Mouse (Mus musculus) neural tube, embryonic 10.5 days (tissue): ENCODE data around the gene Lsm8.
A peak's percentile ranks its signal among the peaks of the same experiment; 100 is the strongest.
"Not testable (repeated sequence)": the region's sequence is repeated elsewhere in the genome, so short reads cannot be mapped to it uniquely, and the experiment has no call there.

Source experiments
- DNase-seq: peaks from one replicate; pipeline ENCODE4 v3.0.0-alpha.2; 2017; ENCODE audit warnings: low spot score; ENCODE audit errors: extremely low spot score

Gene Lsm8

DNA sequence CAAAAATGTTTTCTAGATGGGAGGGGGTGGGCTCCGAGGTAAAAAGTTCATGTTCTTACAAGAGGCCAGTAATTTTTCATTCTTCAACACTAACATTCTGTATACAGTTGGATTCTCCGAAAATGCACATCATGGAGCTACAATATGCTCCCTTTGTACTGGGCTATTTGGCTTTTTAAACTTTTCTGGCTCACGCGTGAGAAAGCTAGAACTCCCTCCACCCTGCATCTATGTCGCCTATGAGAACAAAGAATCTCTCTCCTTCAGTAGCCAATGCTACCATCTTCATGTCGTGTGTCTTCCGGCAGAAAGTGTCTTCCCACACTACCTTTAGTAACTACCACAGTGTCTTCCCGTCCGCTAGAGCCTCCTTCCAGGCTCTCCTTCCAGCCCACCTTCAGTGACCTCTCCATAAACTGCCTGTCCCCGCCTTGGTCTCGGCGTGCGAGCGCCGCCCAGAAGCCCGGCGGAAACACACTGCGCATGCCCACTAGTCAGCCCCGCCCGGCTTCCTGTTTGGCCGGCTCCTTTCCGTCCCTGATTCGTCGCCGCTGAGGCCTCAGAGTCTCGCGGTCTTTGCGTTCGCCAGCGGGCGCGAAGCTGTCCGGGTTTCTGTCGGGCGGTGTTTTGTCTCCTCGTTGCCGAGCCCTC lies at the start of gene Lsm8:
Gene Lsm8 (plus strand): TSS at position 529 of the 651 bp plus-strand sequence.
- DNase-seq, result peak; percentile 96

DNA sequence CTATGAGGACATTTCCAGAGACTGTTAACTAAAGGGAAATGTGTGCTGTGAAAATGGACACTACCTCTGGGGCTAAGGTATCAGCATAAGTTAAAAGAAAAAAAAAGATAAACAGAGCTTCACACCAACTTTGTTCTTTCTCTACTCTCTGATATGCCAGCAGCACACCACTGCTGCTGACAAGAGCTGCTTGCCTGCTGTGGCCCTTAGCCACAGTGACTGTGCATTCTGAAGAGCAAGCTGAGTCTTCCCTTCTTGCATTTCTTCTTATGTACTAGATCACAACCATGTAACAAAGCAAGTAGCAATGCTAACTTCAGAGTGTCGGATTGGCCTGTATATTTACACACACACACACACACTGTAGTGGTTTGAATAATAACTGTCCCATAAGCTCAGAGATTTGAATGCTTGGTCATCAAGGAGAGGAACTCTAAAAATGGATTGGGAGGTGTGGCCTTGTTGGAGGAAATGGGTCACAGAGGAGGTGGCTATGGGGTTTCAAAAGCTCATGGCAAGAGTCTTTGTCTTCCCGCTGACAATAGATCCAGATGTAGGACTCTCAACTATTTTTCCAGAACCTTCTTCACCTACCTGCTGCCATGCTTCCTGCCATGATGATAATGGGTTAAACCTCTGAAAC lies 47.4 kb upstream of the Lsm8 start:
- no peak for DNase-seq

DNA sequence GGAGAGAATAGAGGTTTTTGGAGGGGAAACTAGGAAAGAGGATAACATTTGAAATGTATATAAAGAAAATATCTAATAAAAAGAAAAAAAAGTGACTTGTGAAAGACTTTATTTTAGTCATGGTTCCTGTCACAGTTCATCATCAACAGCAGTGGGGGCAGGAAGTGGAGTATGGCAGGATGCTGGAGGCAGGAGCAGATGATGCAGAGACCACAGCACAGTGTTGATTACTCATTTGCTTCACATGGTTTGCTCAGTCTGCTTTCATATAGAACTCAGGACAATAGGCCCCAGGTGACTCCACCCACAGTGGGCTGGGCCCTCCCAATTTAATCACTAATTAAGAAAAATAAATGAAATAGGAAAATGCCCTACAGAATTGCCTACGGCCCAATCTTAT lies 35.8 kb upstream of the Lsm8 start:
- DNase-seq, result no peak

DNA sequence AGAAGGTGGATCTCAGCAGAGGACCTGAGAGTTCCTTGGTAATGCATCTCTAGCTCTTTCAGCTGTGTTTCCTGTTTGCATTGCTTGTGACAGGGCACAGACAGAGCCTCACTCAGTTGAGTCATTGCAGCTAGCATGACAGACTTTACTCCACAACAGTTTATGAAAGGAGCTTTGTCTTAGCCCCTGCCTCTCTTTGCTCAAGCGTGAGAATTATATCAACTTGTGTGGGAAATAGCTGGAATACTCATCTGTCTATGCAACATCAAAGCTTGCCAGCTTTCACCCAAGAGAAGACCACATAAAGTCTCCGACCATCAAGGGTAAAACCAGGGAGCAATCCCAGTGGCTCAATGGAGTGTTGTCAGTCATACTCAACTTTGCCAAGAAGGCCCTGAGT lies 32.8 kb upstream of the Lsm8 start:
- DNase-seq, result no peak

GRCm38 (mm10) chr6:18819343-18819742 lies 29.0 kb upstream of the Lsm8 start:
- peak; percentile 27 for DNase-seq

DNA sequence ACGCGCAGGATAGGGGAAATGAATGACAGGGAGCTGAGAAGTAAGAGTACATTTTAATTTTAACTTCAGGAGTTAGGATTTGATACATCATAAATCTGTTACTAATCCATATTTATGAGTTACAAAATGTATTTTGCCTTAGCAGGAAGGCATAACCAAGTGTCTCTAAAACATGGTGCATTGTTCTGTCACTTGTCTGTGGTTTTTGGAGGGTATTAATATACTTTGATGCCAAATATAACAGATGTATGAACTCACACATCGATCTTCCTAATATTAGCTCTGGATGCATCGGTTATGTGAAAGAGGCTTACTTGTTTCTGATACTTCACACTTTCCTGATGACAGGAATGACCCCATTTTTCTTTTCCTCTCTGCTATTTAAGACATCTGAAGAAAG lies 28.1 kb upstream of the Lsm8 start:
- DNase-seq, result no peak

DNA sequence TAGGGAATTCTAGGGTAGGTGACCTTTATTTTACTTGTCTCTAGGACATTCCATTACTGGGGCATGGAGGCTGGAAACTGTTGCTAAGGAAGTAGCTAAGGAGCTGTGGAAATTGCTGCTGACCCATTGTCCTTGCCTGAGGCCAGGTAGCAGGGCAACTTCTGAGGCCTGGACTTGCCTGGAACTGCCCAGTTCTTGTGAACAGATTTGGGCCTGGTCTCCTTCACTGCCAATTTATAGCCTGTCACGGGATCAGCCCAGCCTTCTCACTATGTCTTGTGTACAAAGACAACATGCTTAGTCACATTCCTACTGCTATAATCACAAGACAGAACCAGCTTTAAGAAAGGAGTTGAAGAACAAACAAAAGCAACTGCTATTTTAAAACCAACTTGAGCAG lies 25.6 kb upstream of the Lsm8 start:
- no peak for DNase-seq

DNA sequence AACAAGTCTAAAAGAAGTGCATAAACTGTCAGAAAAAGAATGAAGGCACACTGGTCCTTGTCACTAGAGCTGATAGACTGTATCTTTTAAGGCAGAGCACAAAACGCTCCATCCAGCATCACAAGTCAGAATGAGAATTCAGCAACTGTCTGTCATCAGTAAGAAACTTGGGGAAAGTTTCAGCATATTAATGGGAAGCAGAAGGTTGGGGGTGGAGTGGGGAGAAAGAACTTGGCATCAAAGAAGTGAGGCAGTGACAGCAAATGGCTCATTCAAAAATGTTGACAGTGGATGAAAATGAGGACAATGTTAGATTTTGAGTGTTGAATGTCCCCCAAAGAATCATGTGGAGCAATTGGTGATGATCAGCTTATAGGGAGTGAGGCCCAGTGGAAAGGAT lies 15.4 kb upstream of the Lsm8 start:
- no peak for DNase-seq

DNA sequence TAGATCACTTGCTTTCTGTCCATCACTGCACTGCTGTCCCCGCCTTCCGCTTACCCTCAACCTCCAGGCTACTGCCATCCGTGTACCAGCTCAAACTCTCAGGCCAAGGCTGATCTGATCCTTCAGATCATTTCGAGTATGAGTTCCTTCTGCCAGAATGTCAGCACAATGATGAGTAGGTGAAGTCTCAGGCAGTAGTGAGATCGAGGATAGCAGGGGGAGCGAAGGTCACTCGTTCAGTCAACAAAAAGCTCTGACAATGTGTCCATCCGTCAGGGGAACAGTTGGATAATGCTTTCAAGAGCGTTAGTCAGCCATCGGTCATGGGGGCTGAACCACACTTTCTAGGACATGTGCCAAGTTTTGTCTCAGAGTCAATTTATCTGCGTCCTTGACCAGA lies 3.9 kb upstream of the Lsm8 start:
- not testable (repeated sequence) for DNase-seq

GRCm38 (mm10) chr6:18845571-18845970 lies 2.8 kb upstream of the Lsm8 start:
- DNase-seq, result not testable (repeated sequence)

DNA sequence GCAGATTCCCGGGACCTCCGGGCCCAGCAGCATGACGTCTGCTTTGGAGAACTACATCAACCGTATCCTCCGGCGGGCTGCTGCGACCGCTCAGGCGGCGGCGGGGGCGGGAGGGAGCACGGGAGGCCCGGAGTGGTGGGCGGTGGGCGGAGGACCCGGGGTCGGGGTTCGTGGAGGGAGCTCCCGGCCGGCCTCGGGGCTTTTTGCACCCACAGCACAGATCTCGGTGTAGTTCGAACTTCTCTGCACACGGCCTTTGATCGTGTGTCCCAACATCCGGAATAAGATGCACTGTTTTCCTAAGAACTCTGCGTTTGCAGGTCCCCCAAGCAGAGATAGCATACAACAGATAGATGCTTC lies 303 bp downstream of the Lsm8 start:
- no peak for DNase-seq

DNA sequence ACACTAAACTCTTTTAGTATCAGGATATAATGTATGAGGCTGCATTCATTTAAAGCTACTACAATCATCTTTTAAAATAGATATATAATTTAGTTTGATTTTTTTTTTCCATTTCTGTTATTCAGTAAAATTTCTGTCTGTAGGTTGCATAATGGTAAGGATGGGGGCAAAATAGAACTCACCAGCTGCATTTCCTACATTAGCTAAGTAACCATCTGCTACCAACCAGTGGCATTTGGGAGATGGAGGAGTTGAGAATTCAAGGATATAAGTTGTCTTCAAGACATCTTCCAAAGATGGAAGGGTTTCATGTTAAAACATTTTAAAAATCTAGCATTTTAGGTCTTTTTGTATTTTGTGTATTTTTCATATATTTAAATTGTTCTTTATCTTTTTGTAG lies 6.9 kb downstream of the Lsm8 start:
- DNase-seq, result no peak

GRCm38 (mm10) chr6:18856487-18857078 lies 8.2 kb downstream of the Lsm8 start:
- no peak for DNase-seq

DNA sequence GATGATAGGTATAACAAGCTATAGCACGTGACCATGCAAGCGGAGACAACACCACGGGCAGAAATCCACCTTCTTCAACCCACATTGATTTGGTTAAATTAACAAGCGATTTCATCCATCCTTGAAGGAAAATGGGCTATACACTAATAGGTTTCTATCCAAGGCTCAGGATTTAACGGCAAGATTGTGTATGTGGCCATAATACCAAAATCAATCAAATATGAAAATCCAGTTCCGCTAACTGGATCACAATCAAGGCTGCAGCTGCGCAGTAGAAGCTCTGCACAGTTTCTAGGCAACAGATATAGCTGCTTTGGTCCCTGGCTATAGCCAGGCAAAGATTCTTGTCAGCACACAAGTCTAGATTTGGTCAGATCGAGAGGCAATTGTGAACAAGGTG lies 17.6 kb downstream of the Lsm8 start, which contains the start of gene Ankrd7:
Gene Ankrd7 (plus strand): TSS at position 301 of the 400 bp plus-strand sequence.
- DNase-seq, result no peak

- DNase-seq, result no peak
Measured at GRCm38 (mm10) chr6:18889030-18889429, 40.7 kb downstream of the Lsm8 start.

DNA sequence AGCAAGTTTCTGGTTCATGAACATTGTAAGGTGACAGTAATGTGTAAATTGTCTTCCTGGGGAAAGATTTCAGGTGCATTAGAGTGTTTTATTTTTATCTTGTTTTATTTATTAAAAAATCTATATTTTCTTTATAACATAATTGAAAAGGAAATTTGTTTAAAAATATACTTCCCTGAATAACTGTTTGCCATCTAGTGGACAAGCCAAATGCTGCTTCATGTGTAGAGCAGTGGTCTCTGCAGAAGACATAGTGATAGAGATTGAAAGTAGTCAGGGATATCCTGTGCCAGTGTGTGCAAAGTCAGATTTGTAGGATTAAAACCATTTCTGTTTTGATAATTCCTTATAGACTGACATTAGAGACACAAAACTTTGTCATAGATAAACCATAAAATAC lies 45.8 kb downstream of the Lsm8 start:
- no peak for DNase-seq
